Mouse (Mus musculus): ENCODE results near the gene Ninl. TPM values are rescaled to one million over a fixed set of nuclear protein-coding genes. Genes with fewer than 3 reads are reported as not detected.

Gene Ninl
- polyA plus RNA-seq, 1 experiment: 18.5 TPM

- 87% methylated on average over 5 of the region's 5 CpGs for WGBS
- no peak overlapping the region for H3K27ac ChIP-seq (ENCODE audit: control insufficient read depth, insufficient read depth, low read depth, low read length, poor library complexity)
- H3K4me1 ChIP-seq (ENCODE audit: control insufficient read depth, insufficient read depth, low read length): no peaks in the 10 kb centered on the region; the same call in 1 of the 2 replicates
- H3K4me3 ChIP-seq (replicated peaks; ENCODE audit: control insufficient read depth, low read depth, low read length): no peak overlapping the region
- TF ChIP-seq CTCF (IDR thresholded peaks at IDR 0.05; ENCODE audit: control insufficient read depth, insufficient read depth, low read length) (no peak), POLR2A (IDR thresholded peaks at IDR 0.05; ENCODE audit: borderline replicate concordance, control insufficient read depth, low read depth, low read length) (no peak)
These were observed 32.8 kb downstream of the Ninl start for GRCm38 (mm10) chr2:151006281-151006945.

GRCm38 (mm10) chr2:151004390-151004789, 34.8 kb downstream of the Ninl start:
- no peak overlapping the region for H3K4me3 ChIP-seq (replicated peaks; ENCODE audit: control insufficient read depth, low read depth, low read length)
- H3K4me1 ChIP-seq (ENCODE audit: control insufficient read depth, insufficient read depth, low read length): no peaks in the 10 kb centered on the region; the same call in 1 of the 2 replicates
- no peak overlapping the region for H3K27ac ChIP-seq (ENCODE audit: control insufficient read depth, insufficient read depth, low read depth, low read length, poor library complexity)
- TF ChIP-seq CTCF (IDR thresholded peaks at IDR 0.05; ENCODE audit: control insufficient read depth, insufficient read depth, low read length) (no peak), POLR2A (IDR thresholded peaks at IDR 0.05; ENCODE audit: borderline replicate concordance, control insufficient read depth, low read depth, low read length) (no peak)
- 85% methylated on average over 10 of the region's 10 CpGs for WGBS

- no peaks in the 10 kb centered on the region; the same call in 1 of the 2 replicates for H3K4me1 ChIP-seq (ENCODE audit: control insufficient read depth, insufficient read depth, low read length)
- WGBS: 88% methylated on average over 6 of the region's 6 CpGs
- no peak overlapping the region for H3K4me3 ChIP-seq (replicated peaks; ENCODE audit: control insufficient read depth, low read depth, low read length)
- no peak overlapping the region for H3K27ac ChIP-seq (ENCODE audit: control insufficient read depth, insufficient read depth, low read depth, low read length, poor library complexity)
- TF ChIP-seq CTCF (IDR thresholded peaks at IDR 0.05; ENCODE audit: control insufficient read depth, insufficient read depth, low read length): no peak
- TF ChIP-seq POLR2A (IDR thresholded peaks at IDR 0.05; ENCODE audit: borderline replicate concordance, control insufficient read depth, low read depth, low read length): no peak
These were observed 35.4 kb downstream of the Ninl start for GRCm38 (mm10) chr2:151003796-151004195.

DNA sequence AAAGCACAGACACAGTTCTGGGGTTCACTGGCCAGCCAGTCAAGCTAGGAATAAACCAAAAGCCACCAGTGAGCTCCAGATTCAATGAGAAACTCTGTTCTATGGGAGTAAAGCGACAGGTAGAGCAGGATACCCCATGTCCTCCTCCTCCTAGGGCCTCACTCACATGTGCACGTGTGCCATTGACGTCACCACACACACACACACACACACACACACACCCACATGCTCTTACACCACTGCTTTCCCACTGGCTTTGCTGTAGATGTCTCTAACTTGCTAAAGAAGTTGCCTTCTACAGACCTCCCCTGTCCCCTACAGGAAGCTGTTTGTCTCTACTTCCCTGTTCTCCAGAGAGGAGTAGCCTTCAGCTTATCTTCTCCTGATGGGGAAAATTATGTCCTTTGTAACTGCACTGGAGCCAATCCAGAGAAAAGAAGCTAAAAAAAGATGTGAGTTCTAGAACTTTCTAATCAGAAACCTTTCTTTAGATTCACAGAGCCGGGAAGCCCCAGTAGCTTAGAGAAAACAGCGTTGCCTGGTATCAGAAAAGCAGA, 37.5 kb downstream of the Ninl start:
- H3K27ac ChIP-seq (ENCODE audit: control insufficient read depth, insufficient read depth, low read depth, low read length, poor library complexity): no peak overlapping the region
- H3K4me1 ChIP-seq (ENCODE audit: control insufficient read depth, insufficient read depth, low read length): no peaks in the 10 kb centered on the region; the same call in 1 of the 2 replicates
- H3K4me3 ChIP-seq (replicated peaks; ENCODE audit: control insufficient read depth, low read depth, low read length): no peak overlapping the region
- WGBS: 55% methylated on average over 5 of the region's 5 CpGs
- TF ChIP-seq POLR2A (IDR thresholded peaks at IDR 0.05; ENCODE audit: borderline replicate concordance, control insufficient read depth, low read depth, low read length): no peak
- no peak for TF ChIP-seq CTCF (IDR thresholded peaks at IDR 0.05; ENCODE audit: control insufficient read depth, insufficient read depth, low read length)

GRCm38 (mm10) chr2:151000402-151001178, 38.6 kb downstream of the Ninl start:
- no peak for TF ChIP-seq POLR2A (IDR thresholded peaks at IDR 0.05; ENCODE audit: borderline replicate concordance, control insufficient read depth, low read depth, low read length)
- peak; percentile 72 for TF ChIP-seq CTCF (IDR thresholded peaks at IDR 0.05; ENCODE audit: control insufficient read depth, insufficient read depth, low read length)
- no peak overlapping the region for H3K4me3 ChIP-seq (replicated peaks; ENCODE audit: control insufficient read depth, low read depth, low read length)
- H3K27ac ChIP-seq (ENCODE audit: control insufficient read depth, insufficient read depth, low read depth, low read length, poor library complexity): no peak overlapping the region
- 54% methylated on average over 7 of the region's 7 CpGs for WGBS
- H3K4me1 ChIP-seq (ENCODE audit: control insufficient read depth, insufficient read depth, low read length): no peaks in the 10 kb centered on the region; the same call in 1 of the 2 replicates

DNA sequence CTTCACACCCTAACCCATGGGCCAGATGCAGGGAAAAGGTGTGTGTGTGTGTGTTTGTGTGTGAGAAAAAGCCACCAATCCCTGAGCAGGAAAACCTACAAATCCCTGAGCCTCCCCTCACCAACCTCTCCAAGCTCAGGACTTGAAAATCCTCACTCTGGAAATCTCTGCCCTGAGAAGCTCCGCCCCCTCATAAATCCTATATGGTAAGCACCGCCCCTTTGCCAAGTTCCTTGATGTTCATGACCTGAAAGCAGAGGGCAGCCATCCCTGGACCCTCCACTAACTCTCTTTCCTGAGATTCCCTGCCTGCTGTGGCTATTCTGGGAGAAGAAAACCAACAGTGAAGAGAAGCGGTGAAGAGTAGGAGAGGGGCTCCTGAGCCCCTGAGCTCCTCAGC, 40.2 kb downstream of the Ninl start:
- Histone ChIP-seq H3K4me3 (replicated peaks; ENCODE audit: control insufficient read depth, low read depth, low read length) (no peak overlapping the region), H3K4me1 (ENCODE audit: control insufficient read depth, insufficient read depth, low read length) (no peaks in the 10 kb centered on the region; the same call in 1 of the 2 replicates), H3K27ac (ENCODE audit: control insufficient read depth, insufficient read depth, low read depth, low read length, poor library complexity) (no peak overlapping the region)
- TF ChIP-seq POLR2A (IDR thresholded peaks at IDR 0.05; ENCODE audit: borderline replicate concordance, control insufficient read depth, low read depth, low read length): no peak
- 87% methylated on average over 3 of the region's 3 CpGs for WGBS

DNA sequence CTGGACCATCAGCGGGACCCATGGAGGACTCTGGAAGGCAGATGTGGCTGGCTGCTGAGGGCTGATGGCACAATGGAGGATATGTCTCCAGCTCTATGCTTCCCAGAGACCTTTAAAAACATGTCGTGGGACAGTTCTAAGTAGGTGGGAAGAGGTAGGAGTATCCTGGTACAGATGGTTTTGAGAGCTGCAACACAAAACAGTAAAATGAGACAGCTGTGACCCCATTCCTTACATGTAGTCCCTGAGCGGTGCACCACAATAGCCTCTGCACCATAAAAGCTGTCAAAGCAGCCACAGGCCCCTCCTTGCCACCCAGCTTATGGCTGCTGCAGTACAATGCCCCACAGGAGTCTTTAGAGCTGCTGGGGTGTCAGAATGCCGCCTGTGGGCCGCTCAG, 41.6 kb downstream of the Ninl start:
- H3K27ac ChIP-seq (ENCODE audit: control insufficient read depth, insufficient read depth, low read depth, low read length, poor library complexity): no peak overlapping the region
- no peak overlapping the region for H3K4me3 ChIP-seq (replicated peaks; ENCODE audit: control insufficient read depth, low read depth, low read length)
- 89% methylated on average over 5 of the region's 5 CpGs for WGBS
- H3K4me1 ChIP-seq (ENCODE audit: control insufficient read depth, insufficient read depth, low read length): no peaks in the 10 kb centered on the region; the same call in 1 of the 2 replicates
- no peak for TF ChIP-seq CTCF (IDR thresholded peaks at IDR 0.05; ENCODE audit: control insufficient read depth, insufficient read depth, low read length)
- no peak for TF ChIP-seq POLR2A (IDR thresholded peaks at IDR 0.05; ENCODE audit: borderline replicate concordance, control insufficient read depth, low read depth, low read length)

- Histone ChIP-seq H3K4me3 (replicated peaks; ENCODE audit: control insufficient read depth, low read depth, low read length) (no peak overlapping the region), H3K27ac (ENCODE audit: control insufficient read depth, insufficient read depth, low read depth, low read length, poor library complexity) (no peak overlapping the region), H3K4me1 (ENCODE audit: control insufficient read depth, insufficient read depth, low read length) (no peaks in the 10 kb centered on the region)
- 82% methylated on average over 4 of the region's 4 CpGs for WGBS
- no peak for TF ChIP-seq POLR2A (IDR thresholded peaks at IDR 0.05; ENCODE audit: borderline replicate concordance, control insufficient read depth, low read depth, low read length)
- no peak for TF ChIP-seq CTCF (IDR thresholded peaks at IDR 0.05; ENCODE audit: control insufficient read depth, insufficient read depth, low read length)
These were observed 43.9 kb downstream of the Ninl start for GRCm38 (mm10) chr2:150995324-150995723.

Measured in bone marrow, adult 2 months (tissue).